24 mouse cellular contexts compared by ENCODE assay signal in genomic region chrX:134610984-134611383, GRCm38 (mm10). TPM values are rescaled to one million over a fixed set of nuclear protein-coding genes. Genes with fewer than 3 reads are reported as not detected.
DNase-seq lines count a peak whose midpoint lies in the region; ATAC-seq and TF ChIP-seq lines count a peak whose summit lies in the region.
"Had no signal": no experiment of that assay in that cellular context is flagged by ENCODE, and none has a peak within 500 bp of the region (broad histone marks: within the 10 kb centered on the region; RNA-seq: fewer than 3 reads in every experiment).

No protein-coding gene starts in this region.

- H3K9me3 ChIP-seq in liver, postnatal 0 days (ENCODE audit: low read length) = no peaks in the 10 kb centered on the region
- H3K9me3 ChIP-seq in liver, embryonic 13.5 days (replicated peaks) = no peaks in the 10 kb centered on the region
- no peaks in the 10 kb centered on the region for H3K9me3 ChIP-seq in forebrain, embryonic 13.5 days (replicated peaks)
- H3K9me3 ChIP-seq: embryonic facial prominence, embryonic 13.5 days; forebrain, embryonic 10.5 days; heart, embryonic 15.5 days; hindbrain, embryonic 10.5 days; hindbrain, embryonic 15.5 days had no signal

- H3K4me2 ChIP-seq in liver, postnatal 0 days (ENCODE audit: low read depth, low read length) = no peak overlapping the region
- H3K4me2 ChIP-seq in liver, embryonic 13.5 days = no peak overlapping the region
- no peak overlapping the region for H3K4me2 ChIP-seq in forebrain, embryonic 13.5 days
- H3K4me2 ChIP-seq: embryonic facial prominence, embryonic 13.5 days; heart, embryonic 11.5 days; heart, embryonic 15.5 days; hindbrain, embryonic 15.5 days had no signal

- H3K36me3 ChIP-seq in liver, postnatal 0 days (replicated peaks; ENCODE audit: insufficient read depth, low read length) = no peaks in the 10 kb centered on the region; the same call in 1 of the 2 replicates
- H3K36me3 ChIP-seq in liver, embryonic 13.5 days = 0 out of 2 replicates have a peak, but pooled peaks cover 3% of the 10 kb centered on the region
- peaks cover 5% of the 10 kb centered on the region; the same call in 1 of the 2 replicates for H3K36me3 ChIP-seq in forebrain, embryonic 13.5 days (ENCODE audit: poor library complexity, severe bottlenecking)
- H3K36me3 ChIP-seq: embryonic facial prominence, embryonic 13.5 days; heart, embryonic 15.5 days; hindbrain, embryonic 15.5 days had no signal

- H3K4me3 ChIP-seq in liver, postnatal 0 days (ENCODE audit: low read depth, low read length) = no peak overlapping the region
- no peak overlapping the region for H3K4me3 ChIP-seq in liver, embryonic 13.5 days (replicated peaks)
- H3K4me3 ChIP-seq in forebrain, embryonic 13.5 days = no peak overlapping the region
- H3K4me3 ChIP-seq: embryonic facial prominence, embryonic 13.5 days; forebrain, embryonic 10.5 days; heart, adult 2 months; heart, embryonic 15.5 days; hindbrain, embryonic 10.5 days; hindbrain, embryonic 15.5 days had no signal

- no peak for TF ChIP-seq EP300 in liver, postnatal 0 days (IDR thresholded peaks at IDR 0.05; ENCODE audit: low read depth)

- H3K27me3 ChIP-seq in liver, postnatal 0 days (ENCODE audit: insufficient read depth, low read length) = no peaks in the 10 kb centered on the region
- no peaks in the 10 kb centered on the region for H3K27me3 ChIP-seq in liver, embryonic 13.5 days
- no peaks in the 10 kb centered on the region for H3K27me3 ChIP-seq in forebrain, embryonic 13.5 days
- H3K27me3 ChIP-seq: embryonic facial prominence, embryonic 13.5 days; heart, embryonic 15.5 days; hindbrain, embryonic 15.5 days; Patski had no signal

- ATAC-seq in liver, postnatal 0 days = no peak
- peak; percentile 81 for ATAC-seq in liver, embryonic 13.5 days (ENCODE audit: low read depth)
- 0 out of 2 replicates have a peak, but pooled peaks have one; percentile 21 for ATAC-seq in megakaryocyte progenitor cell, adult 5-6 weeks (replicated peaks; ENCODE audit: poor library complexity)
- ATAC-seq in forebrain, embryonic 13.5 days = no peak
- ATAC-seq: activated CD4-positive, CD25-positive, alpha-beta regulatory T cell, adult 4 months; forebrain, embryonic 16.5 days; Patski had no signal

- no peak overlapping the region for H3K27ac ChIP-seq in liver, postnatal 0 days (ENCODE audit: low read depth)
- H3K27ac ChIP-seq in liver, embryonic 13.5 days = no peak overlapping the region; the same call in 1 of the 2 replicates
- no peak overlapping the region for H3K27ac ChIP-seq in forebrain, embryonic 13.5 days
- H3K27ac ChIP-seq: embryonic facial prominence, embryonic 13.5 days; forebrain, embryonic 10.5 days; heart, adult 2 months; heart, embryonic 15.5 days; hindbrain, embryonic 10.5 days; hindbrain, embryonic 15.5 days had no signal

- TF ChIP-seq CTCF in liver, postnatal 0 days (IDR thresholded peaks at IDR 0.05; ENCODE audit: low read depth) = no peak

- no peak overlapping the region for H3K9ac ChIP-seq in liver, postnatal 0 days (replicated peaks)
- no peak overlapping the region for H3K9ac ChIP-seq in liver, embryonic 13.5 days
- no peak overlapping the region for H3K9ac ChIP-seq in forebrain, embryonic 13.5 days
- H3K9ac ChIP-seq: embryonic facial prominence, embryonic 13.5 days; heart, embryonic 15.5 days; hindbrain, embryonic 15.5 days had no signal

- DNase-seq in liver = peak; percentile 32
- no peak for DNase-seq in liver, postnatal 0 days
- peak; percentile 17 for DNase-seq in liver, embryonic 13.5 days
- no peak for DNase-seq in cerebellum, postnatal 14 days
- no peak for DNase-seq in frontal cortex, postnatal 36 days (ENCODE audit: low spot score in 2 of 2)
- DNase-seq: adrenal gland, postnatal 14 days; cerebellum, adult 11-12 months; cerebellum, adult 9-10 months; cerebellum, postnatal 36 days; gastrocnemius, postnatal 14 days; heart, adult 2 months; heart, postnatal 14 days had no signal

- H3K4me1 ChIP-seq in liver, postnatal 0 days (ENCODE audit: insufficient read depth) = 0 out of 2 replicates have a peak, but pooled peaks cover 2% of the 10 kb centered on the region
- peaks cover 26% of the 10 kb centered on the region for H3K4me1 ChIP-seq in liver, embryonic 13.5 days (replicated peaks)
- H3K4me1 ChIP-seq in forebrain, embryonic 13.5 days = no peaks in the 10 kb centered on the region
- H3K4me1 ChIP-seq: embryonic facial prominence, embryonic 13.5 days; heart, embryonic 15.5 days; hindbrain, embryonic 15.5 days had no signal

- WGBS in liver, postnatal 0 days (ENCODE audit: insufficient replicate concordance) = 51% methylated on average over 4 of the region's 4 CpGs
- 45% methylated on average over 4 of the region's 4 CpGs for WGBS in liver, embryonic 13.5 days (ENCODE audit: insufficient replicate concordance)
- WGBS in forebrain, embryonic 13.5 days = 89% methylated on average over 4 of the region's 4 CpGs

RNA-seq across cellular contexts. Expression of gene Hnrnph2, which starts 10.0 kb away (rescaled TPM):
- 50.6 and 55.7 TPM in 2 replicates for polyA plus RNA-seq in liver, postnatal 0 days (2015; fragmentation: Nextera tagmentation; extraction: Ambion mirVana)
- polyA plus RNA-seq in liver, embryonic 13.5 days (2015; fragmentation: Nextera tagmentation; extraction: Ambion mirVana) = 87.1 and 108 TPM in 2 replicates
- total RNA-seq in megakaryocyte progenitor cell, adult 5-6 weeks (2015) = 79.0 and 80.6 TPM in 2 replicates
- total RNA-seq in megakaryocyte progenitor cell, adult 5-6 weeks (2017) = 141 and 154 TPM in 2 replicates
- 204 and 206 TPM in 2 replicates for polyA plus RNA-seq in forebrain, embryonic 13.5 days (2015; fragmentation: Nextera tagmentation; extraction: Ambion mirVana)

RNA-seq across cellular contexts. Expression of gene Gla, which starts 10.1 kb away (rescaled TPM):
- 2.8 and 3.2 TPM in 2 replicates for polyA plus RNA-seq in liver, postnatal 0 days (2015; fragmentation: Nextera tagmentation; extraction: Ambion mirVana)
- polyA plus RNA-seq in liver, embryonic 13.5 days (2015; fragmentation: Nextera tagmentation; extraction: Ambion mirVana) = 4.5 TPM in 2 replicates
- total RNA-seq in megakaryocyte progenitor cell, adult 5-6 weeks (2015) = 16.3 and 21.0 TPM in 2 replicates
- 19.6 and 23.2 TPM in 2 replicates for total RNA-seq in megakaryocyte progenitor cell, adult 5-6 weeks (2017)
- polyA plus RNA-seq in forebrain, embryonic 13.5 days (2015; fragmentation: Nextera tagmentation; extraction: Ambion mirVana) = 3.6 and 4.2 TPM in 2 replicates

RNA-seq across cellular contexts. Expression of gene Rpl36a, which starts 25.5 kb away (rescaled TPM):
- polyA plus RNA-seq in liver, postnatal 0 days (2015; fragmentation: Nextera tagmentation; extraction: Ambion mirVana) = 306 and 323 TPM in 2 replicates
- polyA plus RNA-seq in liver, embryonic 13.5 days (2015; fragmentation: Nextera tagmentation; extraction: Ambion mirVana) = 398 and 420 TPM in 2 replicates
- total RNA-seq in megakaryocyte progenitor cell, adult 5-6 weeks (2015) = 1,859 and 2,008 TPM in 2 replicates
- total RNA-seq in megakaryocyte progenitor cell, adult 5-6 weeks (2017) = 6,795 and 7,096 TPM in 2 replicates
- 264 and 325 TPM in 2 replicates for polyA plus RNA-seq in forebrain, embryonic 13.5 days (2015; fragmentation: Nextera tagmentation; extraction: Ambion mirVana)

RNA-seq across cellular contexts. Expression of gene Btk, which starts 27.6 kb away (rescaled TPM):
- 10.9 and 11.9 TPM in 2 replicates for polyA plus RNA-seq in liver, postnatal 0 days (2015; fragmentation: Nextera tagmentation; extraction: Ambion mirVana)
- polyA plus RNA-seq in liver, embryonic 13.5 days (2015; fragmentation: Nextera tagmentation; extraction: Ambion mirVana) = 24.9 and 31.3 TPM in 2 replicates
- total RNA-seq in megakaryocyte progenitor cell, adult 5-6 weeks (2015) = 61.0 and 66.6 TPM in 2 replicates
- 48.4 and 78.0 TPM in 2 replicates for total RNA-seq in megakaryocyte progenitor cell, adult 5-6 weeks (2017)
- 0.21 and 0.24 TPM in 2 replicates for polyA plus RNA-seq in forebrain, embryonic 13.5 days (2015; fragmentation: Nextera tagmentation; extraction: Ambion mirVana)
- polyA plus RNA-seq: C2C12, Patski had no signal

Comparison
In these comparisons a context has a peak if more than half of its experiments do, and no peak if none do; other contexts are left out.
1. DNase-seq: peak in liver (single experiment) and liver, embryonic 13.5 days (single experiment); none in liver, postnatal 0 days (single experiment), cerebellum, postnatal 14 days (0 of 2) and frontal cortex, postnatal 36 days (0 of 2).
2. ATAC-seq: peak in liver, embryonic 13.5 days (single experiment) and megakaryocyte progenitor cell, adult 5-6 weeks (single experiment); none in liver, postnatal 0 days (single experiment) and forebrain, embryonic 13.5 days (single experiment).